Mouse (Mus musculus) heart, embryonic 15.5 days (tissue): ENCODE measurements around the gene Wfdc15b. TPM values are rescaled to one million over a fixed set of nuclear protein-coding genes. Genes with fewer than 3 reads are reported as not detected.

Experiments used
- ATAC-seq: fragments of 200-750 bp; cut with Nextera tagmentation; replicated peaks from 2 replicates; pipeline ENCODE4 v1.8.0; 2017; ENCODE audit warnings: low read depth, moderate TSS enrichment; ENCODE audit not compliant: insufficient number of reproducible peaks, insufficient read depth, low FRiP score
- H3K27ac ChIP-seq: fragments of 300-500 bp; sonication (generic); 2 replicates; pipeline ENCODE4 v1.5.1; 2015; ENCODE audit warnings: mild to moderate bottlenecking, inconsistent platforms
- H3K27me3 ChIP-seq: fragments of 300-500 bp; sonication (generic); 2 replicates; pipeline ENCODE4 v1.6.1; 2015; ENCODE audit warnings: inconsistent platforms
- H3K36me3 ChIP-seq: fragments of 300-500 bp; sonication (generic); 2 replicates; pipeline ENCODE4 v1.6.1; 2015; ENCODE audit warnings: mild to moderate bottlenecking, inconsistent platforms
- H3K4me1 ChIP-seq: fragments of 300-500 bp; sonication (generic); replicated peaks from 2 replicates; pipeline ENCODE4 v1.6.1; 2015; ENCODE audit warnings: inconsistent platforms
- H3K4me2 ChIP-seq: fragments of 300-500 bp; sonication (generic); 2 replicates; pipeline ENCODE4 v1.6.1; 2015; ENCODE audit warnings: inconsistent platforms, mild to moderate bottlenecking, moderate library complexity
- H3K4me3 ChIP-seq: fragments of 300-500 bp; sonication (generic); 2 replicates; pipeline ENCODE4 v1.5.1; 2015; ENCODE audit warnings: mild to moderate bottlenecking, inconsistent platforms
- H3K9ac ChIP-seq: fragments of 300-500 bp; sonication (generic); 2 replicates; pipeline ENCODE4 v1.6.1; 2015; ENCODE audit warnings: mild to moderate bottlenecking, inconsistent platforms
- H3K9me3 ChIP-seq: fragments of 300-500 bp; sonication (generic); replicated peaks from 2 replicates; pipeline ENCODE4 v1.6.1; 2016; ENCODE audit warnings: inconsistent platforms
- WGBS: fragments of 180-500 bp; shearing (Covaris S2); methylation state at CpG from one replicate; pipeline ENCODE4 v1.1.7; 2015; ENCODE audit warnings: mixed read lengths; 5-methylcytosine and 5-hydroxymethylcytosine counted together
- polyA plus RNA-seq: library from polyadenylated mRNA; unstranded; fragments of >200 nt; fragmentation: Nextera tagmentation; extraction: Ambion mirVana; gene quantifications from 2 replicates; pipeline ENCODE4 v1.2.1, GENCODE M21; 2015

Wfdc15b gene
- polyA plus RNA-seq, 1 experiment from 2014 or later: not detected

- no peak overlapping the region for H3K4me3 ChIP-seq
- H3K4me1 ChIP-seq: peaks cover 18% of the 10 kb centered on the region
- no peak overlapping the region for H3K9ac ChIP-seq
- no peaks in the 10 kb centered on the region for H3K36me3 ChIP-seq
- no peak overlapping the region for H3K27ac ChIP-seq
- H3K4me2 ChIP-seq: no peak overlapping the region
- no peak for ATAC-seq
- no peaks in the 10 kb centered on the region for H3K9me3 ChIP-seq
- 75% methylated on average over 3 of the region's 3 CpGs for WGBS
- peaks cover 34% of the 10 kb centered on the region for H3K27me3 ChIP-seq
These were observed 45.6 kb downstream of the Wfdc15b start for GRCm38 (mm10) chr2:164175850-164176249.

- H3K9ac ChIP-seq: no peak overlapping the region
- peaks cover 22% of the 10 kb centered on the region for H3K4me1 ChIP-seq
- H3K36me3 ChIP-seq: no peaks in the 10 kb centered on the region
- no peak for ATAC-seq
- peaks cover 44% of the 10 kb centered on the region for H3K27me3 ChIP-seq
- H3K9me3 ChIP-seq: no peaks in the 10 kb centered on the region
- 69% methylated on average over 8 of the region's 8 CpGs for WGBS
- no peak overlapping the region for H3K4me2 ChIP-seq
- H3K27ac ChIP-seq: no peak overlapping the region
- H3K4me3 ChIP-seq: no peak overlapping the region
These were observed 46.6 kb downstream of the Wfdc15b start for GRCm38 (mm10) chr2:164174649-164175395.

DNA sequence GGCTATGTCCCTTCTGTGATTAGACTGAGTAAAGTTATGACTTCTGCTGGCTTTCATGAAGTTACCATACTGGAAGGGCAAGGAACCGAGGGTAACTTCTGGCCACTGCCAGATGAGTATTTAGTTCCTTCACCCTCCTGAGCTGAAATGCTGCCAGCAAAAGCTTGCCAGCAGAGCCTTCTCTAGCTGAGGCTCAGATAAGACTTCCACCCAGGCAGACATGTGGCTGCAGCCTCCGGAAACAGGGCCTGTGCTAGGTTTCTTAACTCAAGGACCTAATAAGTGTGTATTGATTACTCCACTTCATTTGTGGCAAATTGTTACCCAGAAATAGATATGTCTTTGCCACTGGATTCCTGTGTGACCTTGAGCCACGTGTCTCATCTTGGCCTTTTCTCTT, 48.1 kb downstream of the Wfdc15b start:
- peaks cover 25% of the 10 kb centered on the region for H3K4me1 ChIP-seq
- peaks cover 54% of the 10 kb centered on the region for H3K27me3 ChIP-seq
- no peaks in the 10 kb centered on the region for H3K36me3 ChIP-seq
- H3K9ac ChIP-seq: no peak overlapping the region
- no peak overlapping the region for H3K27ac ChIP-seq
- 31% methylated on average over 3 of the region's 3 CpGs for WGBS
- H3K4me3 ChIP-seq: no peak overlapping the region
- H3K9me3 ChIP-seq: no peaks in the 10 kb centered on the region
- ATAC-seq: no peak
- H3K4me2 ChIP-seq: no peak overlapping the region

DNA sequence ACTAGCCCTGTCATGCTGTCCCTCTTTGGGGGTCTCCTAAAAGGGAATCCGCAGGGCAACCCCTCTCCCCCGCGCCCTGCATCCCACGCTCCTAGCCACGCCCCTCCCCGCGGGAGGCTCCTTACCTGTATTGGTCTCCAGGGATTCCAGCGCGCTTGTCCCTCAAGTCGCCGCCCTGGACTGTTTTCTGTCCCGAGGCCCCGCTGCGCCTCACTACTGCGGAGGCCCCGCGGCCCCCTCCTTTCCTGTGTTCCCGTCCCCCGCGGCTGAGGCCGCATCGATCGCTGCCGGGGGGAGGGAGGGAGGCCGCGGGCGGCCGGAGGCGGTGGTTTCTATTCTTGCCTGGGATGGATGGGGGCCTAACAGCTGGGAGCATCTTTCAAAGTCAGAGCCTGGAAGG, 50.6 kb downstream of the Wfdc15b start, which contains the start of gene Kcns1:
TSS of gene Kcns1 (minus strand) at position 212 of the 400 bp plus-strand sequence.
- WGBS: under 1% methylated on average over 29 of the region's 29 CpGs

DNA sequence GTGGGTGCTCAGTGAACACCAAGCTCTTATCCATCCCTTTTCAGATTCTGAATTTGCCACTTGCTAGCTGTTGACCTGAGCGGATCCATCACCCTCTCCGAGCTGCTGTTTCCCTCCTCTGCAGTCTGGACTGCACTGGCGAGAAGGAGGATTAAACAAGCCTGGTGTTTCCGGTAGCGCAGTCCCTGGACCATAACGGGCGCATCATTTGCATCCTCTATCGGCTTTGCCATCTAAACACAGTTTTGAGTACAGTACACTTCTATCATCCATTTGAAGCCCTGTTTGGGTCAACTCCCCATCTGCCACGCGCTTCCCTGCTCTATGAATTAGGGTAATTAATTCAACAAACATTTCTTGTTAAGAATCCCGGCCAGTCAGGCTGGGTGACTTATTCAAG, 51.1 kb downstream of the Wfdc15b start:
- H3K4me2 ChIP-seq: no peak overlapping the region
- H3K9ac ChIP-seq: no peak overlapping the region
- H3K4me1 ChIP-seq: peaks cover 34% of the 10 kb centered on the region
- no peak for ATAC-seq
- no peak overlapping the region for H3K27ac ChIP-seq
- 0 out of 2 replicates have a peak overlapping the region, but pooled peaks have one; percentile 39 for H3K4me3 ChIP-seq
- no peaks in the 10 kb centered on the region for H3K36me3 ChIP-seq
- 11% methylated on average over 11 of the region's 11 CpGs for WGBS
- no peaks in the 10 kb centered on the region for H3K9me3 ChIP-seq
- peaks cover 72% of the 10 kb centered on the region for H3K27me3 ChIP-seq

More for the DNA sequence above, 50.6 kb downstream of the Wfdc15b start, which contains the start of gene Kcns1:
- H3K4me1 ChIP-seq: peaks cover 34% of the 10 kb centered on the region
- peak within 1 kb of the TSS; percentile 63 for H3K4me2 ChIP-seq
- no peak within 1 kb of the TSS; the same call in 1 of the 2 replicates for H3K9ac ChIP-seq
- H3K27ac ChIP-seq: no peak within 1 kb of the TSS
- H3K36me3 ChIP-seq: no peaks in the 10 kb centered on the region
- H3K9me3 ChIP-seq: no peaks in the 10 kb centered on the region
- ATAC-seq: no peak
- H3K27me3 ChIP-seq: peaks cover 66% of the 10 kb centered on the region
- H3K4me3 ChIP-seq: peak within 1 kb of the TSS; percentile 39

- peaks cover 26% of the 10 kb centered on the region for H3K4me1 ChIP-seq
- peak overlapping the region; percentile 34 for H3K4me3 ChIP-seq
- H3K27ac ChIP-seq: no peak overlapping the region
- WGBS: 10% methylated on average over 42 of the region's 42 CpGs
- H3K36me3 ChIP-seq: no peaks in the 10 kb centered on the region
- no peak for ATAC-seq
- peaks cover 83% of the 10 kb centered on the region for H3K27me3 ChIP-seq
- no peaks in the 10 kb centered on the region for H3K9me3 ChIP-seq
- peak overlapping the region; percentile 62 for H3K4me2 ChIP-seq
- no peak overlapping the region for H3K9ac ChIP-seq
These were observed 52.9 kb downstream of the Wfdc15b start for GRCm38 (mm10) chr2:164168571-164168946.

DNA sequence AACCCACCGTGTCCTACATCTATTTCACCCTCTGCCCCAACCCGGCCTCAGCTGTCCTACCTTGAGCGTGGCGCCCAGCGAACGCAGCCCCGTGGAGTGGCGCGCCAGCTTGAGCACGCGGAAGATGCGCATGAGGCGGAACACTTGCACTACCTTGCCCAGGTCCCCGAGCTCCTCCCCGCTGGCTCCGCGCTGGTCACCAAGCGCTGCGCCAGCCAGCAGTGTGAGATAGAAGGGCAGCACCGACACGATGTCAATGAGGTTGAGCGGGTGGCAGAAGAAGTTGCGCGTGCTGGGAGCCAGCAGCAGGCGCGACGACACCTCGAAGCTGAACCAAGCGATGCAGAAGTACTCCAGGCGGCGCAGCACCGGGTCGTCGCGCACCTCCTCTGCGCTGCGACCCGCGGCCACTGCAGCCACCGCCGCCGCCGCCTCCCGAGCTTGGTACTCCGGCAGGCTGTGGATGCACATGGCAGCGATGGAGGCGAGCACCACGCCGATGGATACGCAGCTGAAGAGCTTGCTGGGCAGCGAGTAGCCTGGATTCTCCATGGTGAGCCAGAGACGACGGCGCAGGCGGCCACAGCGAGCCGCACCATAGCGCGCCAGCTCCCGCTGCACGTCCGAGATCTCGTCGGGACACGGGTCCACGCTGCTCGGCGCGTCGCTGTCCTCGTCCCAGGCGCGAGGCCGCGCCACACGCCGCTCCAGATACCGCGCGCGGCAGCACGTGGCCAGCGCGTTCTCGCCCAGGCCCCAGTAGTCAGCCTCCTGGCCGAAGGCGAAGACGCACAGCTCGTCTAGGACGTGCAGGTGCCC, 53.5 kb downstream of the Wfdc15b start:
- H3K27me3 ChIP-seq: peaks cover 83% of the 10 kb centered on the region
- H3K9ac ChIP-seq: no peak overlapping the region
- ATAC-seq: 0 out of 2 replicates have a peak, but pooled peaks have one; percentile 8
- H3K4me2 ChIP-seq: peak overlapping the region; percentile 62
- H3K4me1 ChIP-seq: peaks cover 24% of the 10 kb centered on the region
- H3K4me3 ChIP-seq: peak overlapping the region; percentile 34
- H3K9me3 ChIP-seq: no peaks in the 10 kb centered on the region
- no peaks in the 10 kb centered on the region for H3K36me3 ChIP-seq
- whole genome bisulfite sequencing: 13% methylated on average over 90 of the region's 90 CpGs
- no peak overlapping the region for H3K27ac ChIP-seq

GRCm38 (mm10) chr2:164164941-164165340, 56.5 kb downstream of the Wfdc15b start:
- H3K4me2 ChIP-seq: no peak overlapping the region
- H3K27me3 ChIP-seq: peaks cover 58% of the 10 kb centered on the region
- no peak for ATAC-seq

More at GRCm38 (mm10) chr2:164164941-164165340, 56.5 kb downstream of the Wfdc15b start:
- H3K4me3 ChIP-seq: no peak overlapping the region
- no peak overlapping the region for H3K27ac ChIP-seq
- WGBS: 90% methylated on average over 5 of the region's 5 CpGs
- H3K36me3 ChIP-seq: no peaks in the 10 kb centered on the region
- no peak overlapping the region for H3K9ac ChIP-seq
- H3K9me3 ChIP-seq: no peaks in the 10 kb centered on the region
- peaks cover 11% of the 10 kb centered on the region for H3K4me1 ChIP-seq

Other genes with a start within 250 kb of the Wfdc15b start
- 202 and 213 TPM in 2 replicates for gene Ywhab, start 226.7 kb downstream of the Wfdc15b start, polyA plus RNA-seq
- gene Pabpc1l, start 196.2 kb downstream of the Wfdc15b start, polyA plus RNA-seq: 0.92 and 1.1 TPM in 2 replicates
- 11.8 and 13.7 TPM in 2 replicates for gene Stk4, start 151.3 kb downstream of the Wfdc15b start, polyA plus RNA-seq
- gene Tomm34, start 150.5 kb downstream of the Wfdc15b start, polyA plus RNA-seq: 42.8 and 51.8 TPM in 2 replicates
- gene Kcns1, start 50.5 kb downstream of the Wfdc15b start, polyA plus RNA-seq: 0.20 and 0.24 TPM in 2 replicates
- gene Wfdc5, start 38.9 kb downstream of the Wfdc15b start, polyA plus RNA-seq: not detected in 2 replicates
- not detected in 2 replicates for gene Wfdc12, start 31.1 kb downstream of the Wfdc15b start, polyA plus RNA-seq
- not detected in 2 replicates for gene Wfdc15a, start 21.5 kb downstream of the Wfdc15b start, polyA plus RNA-seq
- not detected in 2 replicates for gene Svs2, start 16.8 kb upstream of the Wfdc15b start, polyA plus RNA-seq
- gene Svs3b, start 35.0 kb upstream of the Wfdc15b start, polyA plus RNA-seq: not detected in 2 replicates
- gene Svs4, start 56.8 kb upstream of the Wfdc15b start, polyA plus RNA-seq: not detected in 2 replicates
- not detected in 2 replicates for gene Svs3a, start 67.6 kb upstream of the Wfdc15b start, polyA plus RNA-seq
- not detected in 2 replicates for gene Svs6, start 95.1 kb upstream of the Wfdc15b start, polyA plus RNA-seq
- not detected in 2 replicates for gene Svs5, start 111.1 kb upstream of the Wfdc15b start, polyA plus RNA-seq
- gene Slpi, start 167.4 kb upstream of the Wfdc15b start, polyA plus RNA-seq: 1.3 and 1.6 TPM in 2 replicates
- gene Rbpjl, start 181.5 kb upstream of the Wfdc15b start, polyA plus RNA-seq: 0.25 and 0.80 TPM in 2 replicates
- 8.4 and 14.9 TPM in 2 replicates for gene Matn4, start 183.5 kb upstream of the Wfdc15b start, polyA plus RNA-seq
- gene Sdc4, start 222.2 kb upstream of the Wfdc15b start, polyA plus RNA-seq: 41.9 and 56.5 TPM in 2 replicates
- 32.0 and 40.4 TPM in 2 replicates for gene Sys1, start 235.3 kb upstream of the Wfdc15b start, polyA plus RNA-seq
- gene Gm20458, start 239.3 kb upstream of the Wfdc15b start, polyA plus RNA-seq: 10.5 and 13.5 TPM in 2 replicates